Mouse (Mus musculus) lung, adult 2 months (tissue): Measurements from ENCODE around the gene Zdhhc7.

ENCODE experiments used
- CTCF ChIP-seq: fragments of 200-500 bp; IDR thresholded peaks from 2 replicates; pipeline ENCODE4 v1.5.1; 2011; ENCODE audit warnings: mild to moderate bottlenecking, low read length, control low read depth; ENCODE audit not compliant: insufficient read depth
- POLR2A ChIP-seq: fragments of 200-500 bp; IDR thresholded peaks from 2 replicates; pipeline ENCODE4 v1.6.1; 2011; ENCODE audit warnings: low read depth, mild to moderate bottlenecking, control low read depth, low read length, borderline replicate concordance; ENCODE audit errors: extremely low read depth

GRCm38 (mm10) chr8:120066226-120066625 is 35.1 kb downstream of the Zdhhc7 start:
- TF ChIP-seq CTCF (no peak), POLR2A (no peak)
